11 mouse cellular contexts compared by ENCODE assay signal in genomic region chr4:117136034-117136433, GRCm38 (mm10). TPM values are rescaled to one million over a fixed set of nuclear protein-coding genes. Genes with fewer than 3 reads are reported as not detected.
DNase-seq lines count a peak whose midpoint lies in the region; ATAC-seq and TF ChIP-seq lines count a peak whose summit lies in the region.
"Had no signal": no experiment of that assay in that cellular context is flagged by ENCODE, and none has a peak within 500 bp of the region (broad histone marks: within the 10 kb centered on the region; RNA-seq: fewer than 3 reads in every experiment).

No protein-coding gene starts in this region.

- peak; percentile 80 for DNase-seq in adrenal gland, postnatal 14 days
- DNase-seq in kidney, postnatal 0 days (ENCODE audit: low spot score) = no peak
- DNase-seq in lung, postnatal 36 days = peak; percentile 91
- DNase-seq in ovary, postnatal 10 days (ENCODE audit: low spot score) = no peak
- no peak for DNase-seq in left cerebral cortex, postnatal 4 days
- DNase-seq in testis, postnatal 14 days (ENCODE audit: low spot score) = no peak
- no peak for DNase-seq in forebrain, postnatal 0 days

- intact Hi-C loops in left cerebral cortex, postnatal 4 days (cut with DNase I) = no loop called here

- H3K36me3 ChIP-seq in ES-Bruce4 (ENCODE audit: control insufficient read depth, insufficient read depth, low read length, poor library complexity, severe bottlenecking) = no peaks in the 10 kb centered on the region
- H3K36me3 ChIP-seq in kidney, postnatal 0 days (ENCODE audit: insufficient read depth, low read length) = no peaks in the 10 kb centered on the region
- H3K36me3 ChIP-seq in forebrain, postnatal 0 days (ENCODE audit: insufficient read depth) = no peaks in the 10 kb centered on the region
- H3K36me3 ChIP-seq: midbrain, embryonic 12.5 days had no signal

- no peak for TF ChIP-seq POLR2A in ES-Bruce4 (IDR thresholded peaks at IDR 0.05; ENCODE audit: insufficient read depth, low read length)

- peak; percentile 81 for TF ChIP-seq EP300 in ES-Bruce4 (IDR thresholded peaks at IDR 0.05; ENCODE audit: insufficient read depth, low read depth, low read length)

- no peaks in the 10 kb centered on the region for H3K27me3 ChIP-seq in ES-Bruce4 (ENCODE audit: control insufficient read depth, insufficient read depth, low read length, poor library complexity, severe bottlenecking)
- no peaks in the 10 kb centered on the region for H3K27me3 ChIP-seq in kidney, postnatal 0 days (ENCODE audit: insufficient read depth, low read length)
- H3K27me3 ChIP-seq in forebrain, postnatal 0 days (ENCODE audit: insufficient read depth, low read length) = no peaks in the 10 kb centered on the region

- H3K4me2 ChIP-seq in kidney, postnatal 0 days (ENCODE audit: low read length) = no peak overlapping the region
- H3K4me2 ChIP-seq in forebrain, postnatal 0 days (ENCODE audit: low read depth) = no peak overlapping the region
- H3K4me2 ChIP-seq: hindbrain, embryonic 14.5 days; midbrain, embryonic 12.5 days had no signal

- peak overlapping the region; percentile 50 for H3K9ac ChIP-seq in ES-Bruce4 (ENCODE audit: low read depth, poor library complexity, severe bottlenecking)
- H3K9ac ChIP-seq in kidney, postnatal 0 days (ENCODE audit: low read depth, low read length) = no peak overlapping the region
- H3K9ac ChIP-seq in forebrain, postnatal 0 days = no peak overlapping the region
- H3K9ac ChIP-seq: hindbrain, embryonic 14.5 days; midbrain, embryonic 12.5 days had no signal

- no peaks in the 10 kb centered on the region for H3K9me3 ChIP-seq in ES-Bruce4 (replicated peaks; ENCODE audit: control insufficient read depth, insufficient read depth, low read length, poor library complexity, severe bottlenecking)
- H3K9me3 ChIP-seq in kidney, postnatal 0 days (replicated peaks; ENCODE audit: low read length) = no peaks in the 10 kb centered on the region
- H3K9me3 ChIP-seq in forebrain, postnatal 0 days (ENCODE audit: low read length) = no peaks in the 10 kb centered on the region
- H3K9me3 ChIP-seq: midbrain, embryonic 12.5 days had no signal

- H3K4me3 ChIP-seq in ES-Bruce4 (ENCODE audit: low read depth, low read length) = no peak overlapping the region; the same call in 1 of the 2 replicates
- no peak overlapping the region for H3K4me3 ChIP-seq in kidney, postnatal 0 days (replicated peaks; ENCODE audit: low read depth, low read length)
- H3K4me3 ChIP-seq in forebrain, postnatal 0 days (ENCODE audit: low read depth, low read length) = no peak overlapping the region
- H3K4me3 ChIP-seq: midbrain, embryonic 12.5 days had no signal

- peak overlapping the region; percentile 81 for H3K27ac ChIP-seq in ES-Bruce4 (ENCODE audit: insufficient read depth, low read length)
- H3K27ac ChIP-seq in kidney, postnatal 0 days = peak overlapping the region; percentile 75
- no peak overlapping the region for H3K27ac ChIP-seq in forebrain, postnatal 0 days (ENCODE audit: low read depth, low read length)
- H3K27ac ChIP-seq: hindbrain, embryonic 14.5 days; midbrain, embryonic 12.5 days had no signal

- 33% methylated on average over 8 of the region's 8 CpGs for WGBS in kidney, postnatal 0 days
- WGBS in forebrain, postnatal 0 days = 31% methylated on average over 8 of the region's 8 CpGs

- ATAC-seq in kidney, postnatal 0 days (replicated peaks; ENCODE audit: low FRiP score, low read depth) = peak; percentile 76
- no peak for ATAC-seq in forebrain, postnatal 0 days

- TF ChIP-seq CTCF in ES-Bruce4 (IDR thresholded peaks at IDR 0.05; ENCODE audit: low read depth, low read length) = no peak
- no peak for TF ChIP-seq CTCF in kidney, postnatal 0 days (IDR thresholded peaks at IDR 0.05; ENCODE audit: low read depth)
- no peak for TF ChIP-seq CTCF in forebrain, postnatal 0 days (IDR thresholded peaks at IDR 0.05; ENCODE audit: low read depth)

- peaks cover 4% of the 10 kb centered on the region for H3K4me1 ChIP-seq in ES-Bruce4 (ENCODE audit: control insufficient read depth, insufficient read depth, low read length)
- H3K4me1 ChIP-seq in kidney, postnatal 0 days (replicated peaks; ENCODE audit: insufficient read depth, low read length) = no peaks in the 10 kb centered on the region; the same call in 1 of the 2 replicates
- peaks cover 5% of the 10 kb centered on the region; the same call in 1 of the 2 replicates for H3K4me1 ChIP-seq in forebrain, postnatal 0 days (ENCODE audit: insufficient read depth)

RNA-seq across cellular contexts. Expression of gene Plk3, which starts 2.3 kb away (rescaled TPM):
- 12.1 and 12.5 TPM in 2 replicates for polyA plus RNA-seq in ES-Bruce4 (2011; ENCODE audit: insufficient read depth, insufficient read length, low read depth, missing spikeins)
- total RNA-seq in adrenal gland, postnatal 14 days (2021) = 8.4 and 19.0 TPM in 2 replicates
- polyA plus RNA-seq in kidney, postnatal 0 days (2015; fragmentation: Nextera tagmentation; extraction: Ambion mirVana) = 3.7 and 4.0 TPM in 2 replicates
- 10 to 100 TPM; 19.4 to 21.4 TPM for total RNA-seq in left cerebral cortex, postnatal 4 days (2021)
- total RNA-seq in forebrain, postnatal 0 days (2014; rRNA removed) = 10.2 and 16.9 TPM in 2 replicates
- polyA plus RNA-seq in forebrain, postnatal 0 days (2015; fragmentation: Nextera tagmentation; extraction: Ambion mirVana) = 14.4 and 18.2 TPM in 2 replicates

RNA-seq across cellular contexts. Expression of gene Tctex1d4, which starts 9.4 kb away (rescaled TPM):
- not detected in 2 replicates for polyA plus RNA-seq in ES-Bruce4 (2011; ENCODE audit: insufficient read depth, insufficient read length, low read depth, missing spikeins)
- not detected in 2 replicates for total RNA-seq in adrenal gland, postnatal 14 days (2021)
- polyA plus RNA-seq in kidney, postnatal 0 days (2015; fragmentation: Nextera tagmentation; extraction: Ambion mirVana) = 0.24 TPM in 1 of 2 replicates, not detected in the other
- total RNA-seq in left cerebral cortex, postnatal 4 days (2021) = under 1 TPM; 0.52 to 0.58 TPM
- 3.1 and 6.2 TPM in 2 replicates for total RNA-seq in forebrain, postnatal 0 days (2014; rRNA removed)
- 1.3 and 1.7 TPM in 2 replicates for polyA plus RNA-seq in forebrain, postnatal 0 days (2015; fragmentation: Nextera tagmentation; extraction: Ambion mirVana)
- polyA plus RNA-seq: midbrain, embryonic 12.5 days; stomach, embryonic 14.5 days had no signal

RNA-seq across cellular contexts. Expression of gene Btbd19, which starts 10.5 kb away (rescaled TPM):
- 60.9 and 65.8 TPM in 2 replicates for polyA plus RNA-seq in ES-Bruce4 (2011; ENCODE audit: insufficient read depth, insufficient read length, low read depth, missing spikeins)
- 6.3 and 10.2 TPM in 2 replicates for total RNA-seq in adrenal gland, postnatal 14 days (2021)
- 4.3 and 4.9 TPM in 2 replicates for polyA plus RNA-seq in kidney, postnatal 0 days (2015; fragmentation: Nextera tagmentation; extraction: Ambion mirVana)
- 1 to 10 TPM; 8.0 to 8.4 TPM for total RNA-seq in left cerebral cortex, postnatal 4 days (2021)
- total RNA-seq in forebrain, postnatal 0 days (2014; rRNA removed) = 5.5 and 11.4 TPM in 2 replicates
- 4.1 and 6.0 TPM in 2 replicates for polyA plus RNA-seq in forebrain, postnatal 0 days (2015; fragmentation: Nextera tagmentation; extraction: Ambion mirVana)

RNA-seq across cellular contexts. Expression of gene Rps8, which starts 20.0 kb away (rescaled TPM):
- 2,253 and 2,515 TPM in 2 replicates for polyA plus RNA-seq in ES-Bruce4 (2011; ENCODE audit: insufficient read depth, insufficient read length, low read depth, missing spikeins)
- total RNA-seq in adrenal gland, postnatal 14 days (2021) = 935 and 1,177 TPM in 2 replicates
- 988 and 1,137 TPM in 2 replicates for polyA plus RNA-seq in kidney, postnatal 0 days (2015; fragmentation: Nextera tagmentation; extraction: Ambion mirVana)
- total RNA-seq in left cerebral cortex, postnatal 4 days (2021) = 100 to 1,000 TPM; 774 to 852 TPM
- 784 and 1,295 TPM in 2 replicates for total RNA-seq in forebrain, postnatal 0 days (2014; rRNA removed)
- polyA plus RNA-seq in forebrain, postnatal 0 days (2015; fragmentation: Nextera tagmentation; extraction: Ambion mirVana) = 481 and 630 TPM in 2 replicates

RNA-seq across cellular contexts. Expression of gene Ptch2, which starts 40.2 kb away (rescaled TPM):
- 4.5 and 5.7 TPM in 2 replicates for polyA plus RNA-seq in ES-Bruce4 (2011; ENCODE audit: insufficient read depth, insufficient read length, low read depth, missing spikeins)
- total RNA-seq in adrenal gland, postnatal 14 days (2021) = 7.9 and 8.3 TPM in 2 replicates
- 4.0 TPM in 2 replicates for polyA plus RNA-seq in kidney, postnatal 0 days (2015; fragmentation: Nextera tagmentation; extraction: Ambion mirVana)
- total RNA-seq in left cerebral cortex, postnatal 4 days (2021) = 1 to 10 TPM; 5.8 to 6.5 TPM
- 4.0 and 8.6 TPM in 2 replicates for total RNA-seq in forebrain, postnatal 0 days (2014; rRNA removed)
- polyA plus RNA-seq in forebrain, postnatal 0 days (2015; fragmentation: Nextera tagmentation; extraction: Ambion mirVana) = 0.96 and 1.9 TPM in 2 replicates

Comparison
In these comparisons a context has a peak if more than half of its experiments do, and no peak if none do; other contexts are left out.
1. DNase-seq: peak in adrenal gland, postnatal 14 days (single experiment) and lung, postnatal 36 days (single experiment); none in kidney, postnatal 0 days (single experiment), ovary, postnatal 10 days (single experiment), left cerebral cortex, postnatal 4 days (single experiment), testis, postnatal 14 days (single experiment) and forebrain, postnatal 0 days (single experiment).